In the genomic region with DNA sequence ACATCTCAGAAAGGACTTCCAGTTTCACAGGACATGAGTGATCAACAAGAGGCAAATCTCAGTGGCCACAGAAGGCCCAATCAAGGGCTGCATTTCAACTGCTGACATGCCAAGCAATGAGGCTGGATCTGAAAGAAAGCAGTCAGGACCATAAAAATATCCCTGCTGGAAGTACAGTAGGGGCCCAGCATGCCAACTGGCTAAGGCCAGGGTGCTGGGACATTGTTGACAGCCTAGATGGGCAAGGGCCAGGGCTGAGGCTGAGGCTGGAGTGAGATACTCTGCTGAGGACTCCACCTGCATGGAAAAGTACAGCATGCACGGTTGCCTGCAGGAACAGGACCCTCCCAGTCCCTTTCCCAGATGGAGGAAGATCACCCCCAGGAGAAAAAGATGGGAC, we compare ENCODE assay signal across 21 mouse cellular contexts. TPM values are rescaled to one million over a fixed set of nuclear protein-coding genes. Genes with fewer than 3 reads are reported as not detected.
DNase-seq lines count a peak whose midpoint lies in the region.
"Had no signal": no experiment of that assay in that cellular context is flagged by ENCODE, and none has a peak within 500 bp of the region (broad histone marks: within the 10 kb centered on the region; RNA-seq: fewer than 3 reads in every experiment).

No protein-coding gene starts in this region.

- intact Hi-C loops in heart, postnatal 14 days (cut with DNase I), result no loop called here
- intact Hi-C loops in left cerebral cortex, postnatal 36 days (cut with DNase I), result no loop called here

- peak; percentile 19 for DNase-seq in gastrocnemius, adult 18-20 months (ENCODE audit: low spot score)
- DNase-seq in gastrocnemius, postnatal 4 days (ENCODE audit: low spot score in 2 of 2), result no peak
- DNase-seq in lung, postnatal 10 days, result peak; percentile 30
- no peak for DNase-seq in lung, postnatal 4 days
- DNase-seq in heart, postnatal 14 days, result peak; percentile 43 to 73
- no peak for DNase-seq in left cerebral cortex, postnatal 36 days (ENCODE audit: low spot score in 2 of 2)
- DNase-seq in cerebellum, adult 9-11 months, result no peak
- DNase-seq: adrenal gland, adult 2 months; adrenal gland, postnatal 36 days; cerebellum, adult 18-20 months; cerebellum, postnatal 14 days; kidney, adult 11 months; kidney, postnatal 36 days; left cerebral cortex, postnatal 4 days; liver, postnatal 0 days; right cerebral cortex, postnatal 25 days had no signal

RNA-seq across cellular contexts. Expression of a gene that starts 42.0 kb away (rescaled TPM):
- 1 to 10 TPM; 4.2 to 7.5 TPM for total RNA-seq in gastrocnemius, adult 18-20 months (2021)
- 1 to 10 TPM; 5.5 to 5.6 TPM for total RNA-seq in gastrocnemius, postnatal 4 days (2021)
- under 1 TPM; 0.74 to 0.78 TPM for total RNA-seq in heart, postnatal 14 days (2021)
- total RNA-seq in left cerebral cortex, postnatal 36 days (2021), result 1 to 10 TPM; 2.8 to 5.6 TPM
- total RNA-seq: CH12.LX; granulocyte monocyte progenitor cell, adult 5-6 weeks; hematopoietic stem cell, adult 5-6 weeks; megakaryocyte-erythroid progenitor cell, adult 5-6 weeks; neutrophil, adult 5-6 weeks had no signal

Comparison
In these comparisons a context has a peak if more than half of its experiments do, and no peak if none do; other contexts are left out.
1. DNase-seq: peak in gastrocnemius, adult 18-20 months (single experiment), lung, postnatal 10 days (single experiment) and heart, postnatal 14 days (2 of 2); none in gastrocnemius, postnatal 4 days (0 of 2), lung, postnatal 4 days (0 of 2), left cerebral cortex, postnatal 36 days (0 of 2) and cerebellum, adult 9-11 months (single experiment).